Mouse (Mus musculus) adrenal gland, postnatal 4 days (tissue): Measurements from ENCODE around the gene Prox1. TPM values are rescaled to one million over a fixed set of nuclear protein-coding genes. Genes with fewer than 3 reads are reported as not detected.

Experiments
- DNase-seq, 2 experiments: peaks; one replicate each; pipeline ENCODE4 v3.0.0; 2021 to 2022; ENCODE audit warnings: low spot score in 2 of 2, mixed read lengths in 2 of 2
- total RNA-seq, 2 experiments: library from RNA; stranded (reverse); gene quantifications; 2 replicates each; pipeline ENCODE4 v1.2.3; 2021

Prox1 gene
- total RNA-seq, 2 experiments from 2014 or later, result 42.7 to 52.3 TPM

- no peak for DNase-seq
Observed at GRCm38 (mm10) chr1:190174231-190174630, 3.7 kb upstream of the Prox1 start.

DNA sequence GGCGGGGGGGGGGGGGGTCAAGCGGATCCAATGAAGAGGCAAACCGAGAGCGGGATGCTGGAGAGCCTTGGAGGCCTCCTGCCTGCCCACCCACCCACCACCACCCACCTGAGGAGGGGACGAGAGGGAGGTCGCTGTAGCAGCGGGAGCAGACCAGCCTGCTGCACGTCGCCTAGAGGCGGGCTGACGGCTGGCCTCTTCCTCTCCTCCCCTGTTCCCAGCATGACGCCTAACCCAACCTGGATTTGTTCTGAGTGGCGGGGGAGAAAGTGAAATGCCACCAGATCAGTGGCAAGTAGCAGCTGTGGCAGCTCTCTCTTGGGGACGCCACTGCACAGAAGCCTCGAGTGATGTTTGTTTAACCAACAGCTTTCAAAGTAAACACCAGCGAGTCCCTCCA is 3.1 kb upstream of the Prox1 start:
- DNase-seq, result no peak

DNA sequence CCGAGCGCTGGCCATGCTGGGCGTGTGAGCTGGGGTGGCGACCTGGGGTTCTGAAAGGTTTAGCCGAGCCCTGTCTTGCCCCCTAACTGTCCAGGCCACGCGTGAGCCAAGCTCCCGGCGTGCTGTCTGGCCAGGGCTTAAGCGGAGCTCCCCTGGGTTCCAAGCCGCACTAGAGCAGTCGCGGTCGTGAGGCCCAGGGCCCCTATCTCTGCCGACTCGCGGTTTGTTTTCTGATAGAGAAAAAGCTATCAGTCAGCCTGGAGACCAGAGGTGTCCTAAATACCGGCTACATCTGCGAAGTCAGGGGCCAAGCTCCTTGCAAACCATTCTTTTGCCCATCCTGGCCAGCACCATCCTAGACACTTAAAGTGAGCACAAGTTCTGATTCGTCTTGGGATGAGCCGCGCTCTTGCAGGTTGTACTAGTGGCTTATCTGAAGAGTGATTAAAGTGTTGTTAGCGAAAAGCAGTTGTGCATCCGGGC is 2.5 kb upstream of the Prox1 start:
- DNase-seq, result no peak

GRCm38 (mm10) chr1:190172311-190172978 is 1.9 kb upstream of the Prox1 start:
- no peak for DNase-seq

- no peak for DNase-seq
Observed at GRCm38 (mm10) chr1:190171750-190172149, 1.2 kb upstream of the Prox1 start.

DNA sequence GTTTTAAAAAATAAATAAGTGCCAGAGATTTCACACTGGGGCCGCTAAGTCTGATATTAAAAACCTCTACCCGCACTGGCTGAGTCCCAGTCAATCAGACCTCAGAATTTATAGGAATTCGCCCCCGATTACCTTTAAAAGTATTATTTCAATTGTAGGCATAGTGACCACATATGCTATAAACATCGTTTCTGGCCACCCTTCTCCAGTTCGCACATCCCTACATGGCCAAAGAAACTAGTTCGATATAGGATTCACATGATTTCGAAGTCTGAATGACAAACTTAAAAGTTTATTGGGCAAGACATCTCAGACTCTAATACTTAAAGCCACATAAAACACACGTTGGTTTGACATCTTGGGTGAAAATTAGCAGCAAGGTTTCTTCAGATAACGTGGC is 827 bp upstream of the Prox1 start:
- no peak for DNase-seq

GRCm38 (mm10) chr1:190170819-190171216 is 304 bp upstream of the Prox1 start:
- no peak for DNase-seq

DNA sequence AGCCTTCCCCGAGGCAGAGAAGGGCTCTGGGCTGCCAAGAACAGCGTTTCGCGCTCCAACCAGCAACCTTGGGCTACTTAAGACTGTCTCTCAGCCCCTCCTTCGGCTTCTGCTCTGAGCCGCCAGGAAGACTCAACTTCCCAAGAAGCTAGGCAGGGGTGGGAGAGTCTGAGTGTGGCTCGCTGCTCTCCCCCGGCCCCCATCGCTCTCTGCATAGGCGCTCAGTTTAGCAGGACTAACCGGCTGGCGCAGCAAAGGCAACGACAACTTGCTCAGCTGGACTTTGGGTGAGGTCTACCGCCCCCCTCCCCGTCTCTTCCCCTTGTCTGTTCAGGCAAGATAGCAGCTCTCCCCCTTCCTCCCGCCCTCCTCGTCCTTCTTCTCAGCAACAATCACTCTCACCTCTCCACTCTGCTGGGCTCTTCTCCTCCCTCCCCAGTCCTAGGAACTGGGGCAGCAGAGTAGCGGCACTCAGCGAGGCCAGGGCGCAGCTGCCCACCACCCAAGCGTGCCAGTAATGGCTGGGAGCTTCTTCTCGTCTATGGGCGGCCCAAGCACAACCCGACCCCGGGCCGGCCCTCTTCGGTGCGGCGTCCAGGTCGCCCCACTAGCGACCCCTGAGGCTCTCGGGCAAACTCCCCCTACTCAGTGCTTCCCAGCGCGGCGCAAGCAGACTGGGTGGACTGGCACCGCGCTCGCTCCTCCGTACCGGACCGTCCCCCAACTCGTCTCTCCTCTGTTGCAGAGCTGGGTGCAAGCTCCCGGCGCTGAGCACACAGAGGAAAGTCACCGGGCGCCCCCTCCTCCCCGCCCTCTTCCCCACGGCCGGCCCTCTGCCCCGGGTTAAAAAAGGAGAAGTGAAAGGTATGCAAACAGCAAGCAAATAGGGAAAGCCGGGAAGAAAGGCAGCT is 1.5 kb downstream of the Prox1 start:
- DNase-seq, result no peak

- DNase-seq, result no peak
Observed at GRCm38 (mm10) chr1:190168115-190168514, 2.4 kb downstream of the Prox1 start.

DNA sequence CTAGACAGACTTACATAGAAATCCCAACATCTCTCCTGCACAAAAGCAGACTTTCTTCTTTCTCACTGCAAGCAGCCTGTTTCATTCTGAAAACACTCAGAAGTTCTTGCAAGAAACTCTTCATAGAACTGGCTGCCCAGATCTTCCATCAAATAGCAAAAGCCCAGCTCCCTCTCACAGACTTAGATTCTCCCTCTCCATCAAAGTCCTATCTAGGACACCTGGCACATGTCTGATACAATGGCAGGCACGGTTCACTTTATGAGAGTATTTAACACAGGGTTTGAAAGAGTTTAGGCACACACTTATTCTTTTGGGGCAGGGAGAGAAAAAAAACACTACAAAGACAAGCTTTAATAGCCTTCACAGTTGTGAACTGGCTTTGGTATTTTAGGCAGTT is 2.9 kb downstream of the Prox1 start:
- DNase-seq, result no peak

DNA sequence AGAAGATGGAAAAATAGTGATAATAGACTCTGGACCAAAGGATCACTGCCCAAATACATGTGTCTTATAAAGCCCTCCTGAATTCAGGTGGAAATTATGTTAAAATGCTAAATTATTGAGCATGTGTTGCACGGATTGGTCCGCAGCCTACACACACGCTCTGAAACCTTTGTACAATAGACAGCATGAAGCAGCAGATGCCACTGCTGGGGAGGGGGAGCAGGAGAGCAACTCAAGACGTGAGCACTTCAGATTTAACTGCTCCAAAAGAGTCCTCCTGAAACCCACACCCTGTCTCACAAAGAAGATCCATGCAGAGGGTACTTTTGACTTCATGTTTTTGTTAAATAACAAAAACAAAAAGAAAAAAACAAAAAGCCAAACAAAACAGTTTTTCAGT is 5.0 kb downstream of the Prox1 start:
- no peak for DNase-seq

DNA sequence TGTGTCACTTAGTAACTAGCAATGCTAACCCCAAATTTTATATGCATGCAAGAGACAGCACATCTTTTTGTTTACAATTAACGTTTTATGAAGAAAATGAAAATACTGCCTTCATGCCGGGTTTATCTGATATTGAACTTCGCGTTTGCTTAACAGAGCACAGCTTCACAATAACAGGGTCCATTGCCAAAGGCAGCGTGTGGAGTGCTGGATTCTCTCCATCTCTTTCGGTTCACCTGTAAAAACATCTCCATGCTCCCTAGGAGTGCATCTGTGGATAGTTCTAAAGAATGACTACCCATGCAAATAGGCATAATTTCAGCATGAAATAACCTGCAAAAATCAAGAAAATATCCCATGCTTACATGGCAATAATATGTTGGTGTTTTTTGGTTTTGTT is 7.0 kb downstream of the Prox1 start:
- DNase-seq, result no peak

GRCm38 (mm10) chr1:190161708-190162465 is 8.6 kb downstream of the Prox1 start:
- DNase-seq, result no peak

DNA sequence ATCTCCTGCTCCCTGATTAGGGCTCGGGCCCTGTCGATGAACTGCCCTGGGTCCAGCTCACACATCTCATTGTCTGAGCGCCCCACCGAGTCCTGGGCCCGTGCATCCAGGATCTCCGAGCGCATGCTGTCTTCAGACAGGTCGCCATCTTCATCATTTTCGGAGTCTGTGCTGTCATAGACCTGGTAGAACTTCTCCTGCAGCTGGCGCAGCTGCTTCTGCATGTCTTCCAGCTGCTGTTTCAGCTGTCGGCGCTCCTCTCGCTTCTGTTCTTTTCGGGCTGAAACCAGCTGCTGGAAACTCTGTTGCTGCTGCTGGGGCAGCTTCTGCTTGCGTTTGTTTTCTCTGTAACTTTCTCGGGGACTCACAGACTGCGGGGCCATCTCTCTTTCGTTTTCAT is 9.2 kb downstream of the Prox1 start:
- no peak for DNase-seq

- no peak for DNase-seq
Observed at GRCm38 (mm10) chr1:190159457-190159856, 11.1 kb downstream of the Prox1 start.

DNA sequence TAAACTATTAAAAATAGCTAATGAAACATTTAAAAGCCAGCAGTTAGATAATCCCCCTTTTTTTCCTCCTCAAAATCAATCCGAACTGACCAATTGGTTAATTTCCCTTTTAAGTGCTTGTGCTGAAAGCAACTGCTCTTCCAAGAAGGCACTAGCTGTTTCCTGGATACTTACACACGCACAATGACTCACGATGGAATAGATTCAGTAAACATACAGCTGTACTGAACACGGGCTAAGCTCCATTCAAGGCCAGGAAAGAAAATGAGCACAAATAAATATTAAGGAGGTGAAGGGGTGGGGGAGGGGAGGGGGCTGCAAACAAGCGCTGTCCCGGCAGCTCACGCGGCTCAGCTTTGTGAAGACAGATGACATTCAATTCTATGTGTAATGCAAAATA is 14.8 kb downstream of the Prox1 start:
- no peak for DNase-seq

GRCm38 (mm10) chr1:190155021-190155420 is 15.5 kb downstream of the Prox1 start:
- DNase-seq, result no peak

DNA sequence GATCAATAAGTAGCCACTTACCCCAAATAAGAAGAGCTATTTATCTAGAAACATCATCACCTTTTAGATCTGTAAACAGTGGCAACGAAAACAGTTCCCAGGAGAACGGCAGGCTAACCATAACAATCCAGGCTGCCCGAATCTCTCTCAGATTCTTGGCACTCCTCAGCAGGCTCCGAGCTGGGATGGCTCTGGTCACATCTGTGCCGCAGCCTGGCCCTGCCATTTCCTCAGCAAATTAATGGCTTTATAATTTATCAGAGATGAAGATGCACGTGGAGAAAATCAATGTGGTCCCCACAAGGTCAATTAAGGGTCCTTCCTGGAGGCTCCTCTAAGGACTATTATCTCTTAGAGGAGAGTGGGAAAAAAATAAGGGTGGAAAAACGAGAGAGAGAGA is 16.2 kb downstream of the Prox1 start:
- no peak for DNase-seq

GRCm38 (mm10) chr1:190152603-190153002 is 17.9 kb downstream of the Prox1 start:
- DNase-seq, result no peak

GRCm38 (mm10) chr1:190149233-190149741 is 21.2 kb downstream of the Prox1 start:
- DNase-seq, result no peak

- DNase-seq, result no peak
Observed at GRCm38 (mm10) chr1:190148661-190149232, 21.8 kb downstream of the Prox1 start.
